Mouse (Mus musculus): ENCODE results near the gene Senp3. TPM values are rescaled to one million over a fixed set of nuclear protein-coding genes. Genes with fewer than 3 reads are reported as not detected.

Senp3 gene
- polyA plus RNA-seq, 1 experiment: 5.4 TPM

DNA sequence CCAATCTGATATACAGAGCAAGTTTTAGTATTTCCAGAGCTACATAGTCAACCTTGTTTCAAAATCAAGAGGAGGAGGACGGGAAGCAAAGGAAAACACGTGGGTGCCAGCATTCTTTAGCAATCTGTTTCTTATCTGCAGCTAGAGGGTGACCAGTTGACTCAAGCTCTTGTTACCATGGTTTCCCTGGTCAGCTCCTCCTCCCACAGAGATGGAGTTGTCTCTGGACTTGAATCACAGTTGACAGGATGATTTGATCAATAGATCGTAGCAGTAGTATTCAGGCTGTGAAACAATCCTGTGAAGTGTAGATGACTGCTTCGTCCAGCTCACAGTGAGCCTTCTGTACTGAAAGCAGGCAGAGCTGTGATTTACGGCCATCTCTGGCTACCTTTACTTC is 34.0 kb upstream of the Senp3 start:
- H3K4me3 ChIP-seq (replicated peaks): no peak overlapping the region
- TF ChIP-seq TAL1 (IDR thresholded peaks at IDR 0.05; ENCODE audit: low read length) (no peak), GATA1 (IDR thresholded peaks at IDR 0.05; ENCODE audit: low read length) (no peak)

DNA sequence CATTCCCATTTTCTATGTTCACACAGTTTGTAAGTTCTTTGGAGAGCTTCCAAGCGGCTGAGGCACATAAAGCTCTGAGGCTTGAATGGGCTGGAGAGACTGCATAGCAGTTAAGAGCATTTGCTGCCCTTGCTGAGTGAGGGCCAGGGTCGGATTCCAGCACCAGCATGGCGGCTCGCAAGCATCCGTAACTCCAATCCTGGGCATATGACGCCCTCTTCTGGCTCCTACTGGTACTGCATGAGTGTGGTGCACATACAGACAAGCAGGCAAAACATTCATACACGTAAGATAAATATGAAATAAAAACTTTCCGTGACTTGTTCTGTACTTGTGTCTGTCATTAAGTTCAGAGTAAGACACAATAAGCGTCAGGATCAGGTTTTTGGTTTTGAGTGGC is 33.6 kb upstream of the Senp3 start:
- Histone ChIP-seq H3K4me1 (ENCODE audit: control insufficient read depth) (peaks cover 55% of the 10 kb centered on the region), H3K27me3 (ENCODE audit: control insufficient read depth) (no peaks in the 10 kb centered on the region), H3K4me3 (replicated peaks) (no peak overlapping the region), H3K9me3 (ENCODE audit: control insufficient read depth, low read length) (peaks cover 3% of the 10 kb centered on the region), H3K36me3 (ENCODE audit: control insufficient read depth) (no peaks in the 10 kb centered on the region)
- TF ChIP-seq TAL1 (IDR thresholded peaks at IDR 0.05; ENCODE audit: low read length) (no peak), GATA1 (IDR thresholded peaks at IDR 0.05; ENCODE audit: low read length) (no peak)

More for the DNA sequence above, 34.0 kb upstream of the Senp3 start:
- H3K36me3 ChIP-seq (ENCODE audit: control insufficient read depth): no peaks in the 10 kb centered on the region
- peaks cover 54% of the 10 kb centered on the region for H3K4me1 ChIP-seq (ENCODE audit: control insufficient read depth)
- H3K9me3 ChIP-seq (ENCODE audit: control insufficient read depth, low read length): peaks cover 3% of the 10 kb centered on the region
- H3K27me3 ChIP-seq (ENCODE audit: control insufficient read depth): no peaks in the 10 kb centered on the region

DNA sequence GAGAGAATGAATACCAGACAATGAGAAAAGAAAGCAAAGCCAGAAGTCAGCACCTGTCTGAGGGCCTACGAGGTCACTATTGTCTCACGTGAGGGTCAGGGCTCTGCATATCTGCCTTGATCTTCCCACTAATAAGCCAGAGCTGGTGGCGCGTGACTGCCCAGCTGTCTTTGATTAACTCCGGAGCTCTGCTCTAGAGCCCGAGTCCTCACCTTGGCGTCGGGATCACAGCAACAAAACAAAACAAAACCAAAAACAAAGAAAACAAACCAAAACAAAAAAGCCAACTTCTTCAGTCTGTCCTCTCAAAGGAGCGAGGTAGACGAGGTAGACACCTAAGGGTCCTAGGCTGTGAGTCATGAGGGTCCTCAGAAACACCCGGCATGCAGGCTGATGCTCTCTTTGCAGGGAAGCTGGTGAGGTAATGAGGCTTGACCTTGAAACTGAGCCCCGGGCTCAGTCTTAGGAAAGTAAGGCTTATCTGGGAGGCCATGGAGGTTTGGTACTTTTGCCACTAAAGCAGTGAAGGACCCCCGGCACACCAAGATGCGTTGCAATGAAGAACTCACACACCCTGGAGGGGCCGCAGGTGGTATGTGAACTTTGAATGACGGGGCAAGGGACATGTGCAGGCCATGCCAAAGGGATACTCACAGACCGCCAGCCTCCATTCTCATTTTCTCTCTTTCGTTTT is 32.9 kb upstream of the Senp3 start:
- TF ChIP-seq GATA1 (IDR thresholded peaks at IDR 0.05; ENCODE audit: low read length) (no peak), TAL1 (IDR thresholded peaks at IDR 0.05; ENCODE audit: low read length) (no peak)
- H3K27me3 ChIP-seq (ENCODE audit: control insufficient read depth): no peaks in the 10 kb centered on the region
- peaks cover 3% of the 10 kb centered on the region for H3K9me3 ChIP-seq (ENCODE audit: control insufficient read depth, low read length)
- no peak overlapping the region for H3K4me3 ChIP-seq (replicated peaks)
- no peaks in the 10 kb centered on the region for H3K36me3 ChIP-seq (ENCODE audit: control insufficient read depth)
- peaks cover 58% of the 10 kb centered on the region for H3K4me1 ChIP-seq (ENCODE audit: control insufficient read depth)

DNA sequence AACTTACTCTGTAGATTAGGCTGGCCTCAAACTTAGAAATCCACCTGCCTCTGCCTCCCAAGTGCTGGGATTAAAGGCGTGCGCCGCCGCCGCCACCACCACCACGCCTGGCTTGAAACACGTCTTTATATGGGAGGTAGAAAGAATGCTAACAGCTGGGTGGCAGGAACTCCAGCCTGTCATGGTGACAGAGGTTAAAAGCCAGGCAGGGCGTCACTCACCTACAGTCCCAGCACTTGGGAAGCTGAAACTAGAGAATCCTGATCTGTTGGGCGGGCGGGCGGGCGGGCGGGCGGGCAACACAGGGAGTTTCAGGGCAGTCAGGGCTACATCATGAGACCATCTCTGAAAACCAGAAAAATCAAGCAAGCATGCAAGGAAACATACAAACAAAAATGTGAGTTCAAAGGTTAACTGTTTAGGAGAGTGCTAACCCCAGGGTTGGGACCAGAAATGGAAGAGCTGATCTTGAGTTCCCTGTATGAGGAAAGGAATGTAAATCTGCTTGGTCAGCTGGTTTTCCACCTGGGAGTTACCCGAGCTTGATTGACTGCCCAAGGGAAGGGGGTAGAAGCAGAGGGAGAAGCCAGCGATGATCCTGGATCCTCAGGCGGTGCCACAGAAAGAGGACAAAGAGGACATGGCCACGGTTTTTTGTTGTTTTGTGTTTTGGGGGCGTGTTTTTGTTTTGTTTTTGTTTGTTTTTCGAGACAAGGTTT is 31.2 kb upstream of the Senp3 start:
- Histone ChIP-seq H3K36me3 (ENCODE audit: control insufficient read depth) (no peaks in the 10 kb centered on the region), H3K4me3 (replicated peaks) (no peak overlapping the region), H3K4me1 (ENCODE audit: control insufficient read depth) (peaks cover 54% of the 10 kb centered on the region), H3K27me3 (ENCODE audit: control insufficient read depth) (no peaks in the 10 kb centered on the region), H3K9me3 (ENCODE audit: control insufficient read depth, low read length) (peaks cover 3% of the 10 kb centered on the region)
- TF ChIP-seq TAL1 (IDR thresholded peaks at IDR 0.05; ENCODE audit: low read length): no peak
- TF ChIP-seq GATA1 (IDR thresholded peaks at IDR 0.05; ENCODE audit: low read length): no peak

DNA sequence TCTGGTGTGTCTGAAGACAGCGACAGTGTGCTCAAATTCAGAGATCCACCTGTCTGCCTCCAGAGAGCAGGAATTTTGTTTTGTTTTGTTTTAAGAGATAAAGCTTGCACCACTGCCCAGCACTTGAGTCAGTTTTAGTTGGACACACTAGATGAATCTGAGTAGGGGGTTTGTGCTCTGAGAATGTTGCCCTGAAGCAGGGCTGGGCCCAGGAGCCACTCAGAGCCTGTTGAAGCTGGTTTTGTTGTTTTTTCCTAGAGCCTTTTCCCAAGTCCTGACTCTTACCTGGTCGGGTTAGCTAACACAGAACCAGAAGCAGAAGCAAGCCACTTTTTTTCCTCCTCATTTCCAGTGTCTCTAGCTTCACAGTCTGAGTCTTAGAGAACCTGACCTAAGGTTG is 29.2 kb upstream of the Senp3 start:
- peaks cover 3% of the 10 kb centered on the region for H3K9me3 ChIP-seq (ENCODE audit: control insufficient read depth, low read length)
- H3K27me3 ChIP-seq (ENCODE audit: control insufficient read depth): no peaks in the 10 kb centered on the region
- no peak overlapping the region for H3K4me3 ChIP-seq (replicated peaks)
- no peaks in the 10 kb centered on the region for H3K36me3 ChIP-seq (ENCODE audit: control insufficient read depth)
- no peak for TF ChIP-seq TAL1 (IDR thresholded peaks at IDR 0.05; ENCODE audit: low read length)
- no peak for TF ChIP-seq GATA1 (IDR thresholded peaks at IDR 0.05; ENCODE audit: low read length)
- H3K4me1 ChIP-seq (ENCODE audit: control insufficient read depth): peaks cover 45% of the 10 kb centered on the region

DNA sequence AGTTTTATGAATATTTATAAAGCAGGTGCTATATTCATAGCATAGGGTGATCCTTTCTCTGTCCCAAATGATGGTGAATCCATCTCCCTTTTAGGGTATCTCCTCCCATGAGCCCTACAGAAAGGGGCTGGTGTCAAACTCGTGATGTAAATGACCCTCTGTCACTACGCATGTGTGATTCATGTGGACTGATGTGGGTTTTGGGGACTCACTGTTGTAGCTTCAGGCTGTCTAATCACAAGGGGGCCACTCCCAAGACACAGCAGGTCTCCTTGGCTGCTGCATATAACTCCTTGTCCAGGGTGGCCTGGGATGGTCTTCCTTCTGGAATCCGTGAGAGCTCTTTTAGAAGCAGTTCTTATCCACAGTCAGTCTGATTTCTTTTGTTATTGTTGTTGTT is 28.6 kb upstream of the Senp3 start:
- Histone ChIP-seq H3K27me3 (ENCODE audit: control insufficient read depth) (no peaks in the 10 kb centered on the region), H3K4me1 (ENCODE audit: control insufficient read depth) (peaks cover 40% of the 10 kb centered on the region), H3K4me3 (replicated peaks) (no peak overlapping the region), H3K36me3 (ENCODE audit: control insufficient read depth) (no peaks in the 10 kb centered on the region), H3K9me3 (ENCODE audit: control insufficient read depth, low read length) (peaks cover 2% of the 10 kb centered on the region)
- no peak for TF ChIP-seq TAL1 (IDR thresholded peaks at IDR 0.05; ENCODE audit: low read length)
- TF ChIP-seq GATA1 (IDR thresholded peaks at IDR 0.05; ENCODE audit: low read length): no peak

DNA sequence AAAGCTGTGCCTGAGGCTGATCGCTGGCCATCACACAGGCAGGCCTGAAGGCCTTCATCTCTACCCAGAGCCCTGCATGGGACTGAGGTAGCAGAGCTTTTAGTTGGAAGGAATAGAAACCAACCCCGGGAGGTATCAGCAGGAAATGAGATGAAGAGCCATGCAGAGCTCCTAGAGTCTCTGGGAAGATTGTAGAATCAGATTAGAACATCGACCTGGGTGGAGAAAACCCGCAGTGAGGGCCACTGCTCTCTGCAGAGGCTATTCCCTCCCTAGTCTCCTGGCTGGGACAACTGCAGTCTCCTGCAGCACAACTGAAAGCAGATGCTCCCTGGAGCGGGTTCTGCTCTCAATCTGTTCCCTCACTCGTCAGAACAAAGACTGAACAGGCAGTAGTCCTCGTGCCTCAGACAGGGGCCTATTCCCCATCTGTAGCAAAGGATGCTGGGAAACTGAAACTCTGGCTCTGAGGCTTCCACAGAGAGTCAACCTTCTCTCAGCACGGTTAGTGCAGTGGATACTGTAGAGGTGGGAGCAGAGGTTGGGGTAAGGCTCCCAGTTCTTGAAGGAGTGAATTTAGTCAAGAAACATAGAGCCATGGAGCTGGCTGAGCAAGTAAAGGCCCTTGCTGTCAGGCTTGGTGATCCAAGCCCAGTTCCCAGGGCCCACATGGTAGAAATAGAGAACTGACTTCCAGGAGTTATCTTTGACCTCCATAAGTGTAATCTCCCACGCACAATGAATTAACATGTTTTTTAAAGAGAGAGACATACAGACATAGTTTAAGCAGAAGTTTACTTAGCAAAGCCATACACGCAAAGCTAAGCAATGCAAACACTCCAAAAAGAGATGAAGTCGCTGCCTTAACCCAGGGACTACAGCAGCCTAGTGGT is 27.9 kb upstream of the Senp3 start:
- Histone ChIP-seq H3K9me3 (ENCODE audit: control insufficient read depth, low read length) (no peaks in the 10 kb centered on the region), H3K4me1 (ENCODE audit: control insufficient read depth) (peaks cover 37% of the 10 kb centered on the region), H3K36me3 (ENCODE audit: control insufficient read depth) (no peaks in the 10 kb centered on the region), H3K4me3 (replicated peaks) (no peak overlapping the region), H3K27me3 (ENCODE audit: control insufficient read depth) (no peaks in the 10 kb centered on the region)
- no peak; the same call in 1 of the 2 replicates for TF ChIP-seq GATA1 (IDR thresholded peaks at IDR 0.05; ENCODE audit: low read length)
- no peak for TF ChIP-seq TAL1 (IDR thresholded peaks at IDR 0.05; ENCODE audit: low read length)

DNA sequence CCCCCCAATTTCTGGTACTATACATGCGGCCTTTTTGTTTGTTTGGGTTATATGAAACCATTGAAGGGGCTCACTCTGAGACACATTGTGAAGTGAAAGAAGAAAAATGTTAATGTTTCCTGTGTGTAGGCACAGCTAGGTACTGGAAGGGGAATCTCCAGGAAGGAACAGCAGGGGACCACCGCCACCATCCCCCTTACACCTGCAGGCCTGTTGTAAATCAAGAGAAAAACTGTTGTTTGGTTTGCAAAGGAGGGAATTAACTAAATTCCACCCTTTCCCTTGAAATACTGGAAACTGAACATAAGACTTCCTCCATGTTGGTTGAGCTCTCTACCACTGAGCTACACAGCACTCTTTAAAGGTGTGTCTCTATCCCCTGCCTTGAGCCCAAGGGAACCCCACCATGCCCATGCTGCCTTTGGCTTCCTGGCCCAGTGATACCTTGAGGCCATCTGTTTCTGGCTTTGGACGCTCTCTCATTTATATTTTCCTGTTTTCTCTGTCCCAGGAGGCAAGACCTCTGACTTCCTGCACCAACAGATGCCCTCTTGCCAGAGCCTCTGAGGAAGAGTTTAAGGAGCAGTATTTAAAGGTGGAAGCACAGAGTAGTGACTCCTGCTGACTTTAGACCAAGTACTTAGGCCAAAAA is 26.9 kb upstream of the Senp3 start:
- H3K36me3 ChIP-seq (ENCODE audit: control insufficient read depth): no peaks in the 10 kb centered on the region
- no peaks in the 10 kb centered on the region for H3K9me3 ChIP-seq (ENCODE audit: control insufficient read depth, low read length)
- no peaks in the 10 kb centered on the region for H3K27me3 ChIP-seq (ENCODE audit: control insufficient read depth)
- H3K4me1 ChIP-seq (ENCODE audit: control insufficient read depth): peaks cover 37% of the 10 kb centered on the region
- H3K4me3 ChIP-seq (replicated peaks): no peak overlapping the region
- TF ChIP-seq TAL1 (IDR thresholded peaks at IDR 0.05; ENCODE audit: low read length): no peak
- TF ChIP-seq GATA1 (IDR thresholded peaks at IDR 0.05; ENCODE audit: low read length): no peak

All from erythroblast, embryonic 14.5 days (primary cell).